Mouse (Mus musculus): ENCODE measurements at regions not wholly inside any gene's neighbourhood (a gene's known extent, or its start where the extent isn't known, plus 50 kb on each side); places are given as distances from the start of the nearest gene placed in this dataset.

GRCm38 (mm10) chr1:165014328-165014727 lies 79.0 kb upstream of the Xcl1 start:
- no peak for TF ChIP-seq CTCF (IDR thresholded peaks at IDR 0.05; ENCODE audit: extremely low read depth, insufficient read depth, low read length)
- no peak for TF ChIP-seq POLR2A (IDR thresholded peaks at IDR 0.05; ENCODE audit: extremely low read depth, insufficient read depth, low read length)

Data from cortical plate, adult 2 months (tissue).